Mouse (Mus musculus) frontal cortex, postnatal 25 days (tissue): ENCODE results near the gene Gm21915.

Experiments used
- DNase-seq, 2 experiments: peaks; one replicate each; pipeline ENCODE4 v3.0.0; 2022; ENCODE audit warnings: low spot score in 2 of 2

Gene Gm21915

GRCm38 (mm10) chr9:40670313-40670712 lies at the start of gene Gm21915:
Gene Gm21915 (plus strand): TSS chr9:40670613.
- no peak for DNase-seq

GRCm38 (mm10) chr9:40622265-40622664 lies 48.1 kb upstream of the Gm21915 start:
- no peak for DNase-seq

- DNase-seq, result no peak
Measured at GRCm38 (mm10) chr9:40622793-40623192, 47.6 kb upstream of the Gm21915 start.

GRCm38 (mm10) chr9:40625341-40625740 lies 45.1 kb upstream of the Gm21915 start:
- no peak for DNase-seq

- no peak for DNase-seq
Measured at GRCm38 (mm10) chr9:40626566-40626965, 43.8 kb upstream of the Gm21915 start.

- no peak for DNase-seq
Measured at GRCm38 (mm10) chr9:40627146-40627713, 43.2 kb upstream of the Gm21915 start.

- peak in 1 of 2 experiments; percentile 47 for DNase-seq
Measured at GRCm38 (mm10) chr9:40628130-40629069, 42.0 kb upstream of the Gm21915 start.

- no peak for DNase-seq
Measured at GRCm38 (mm10) chr9:40629441-40629840, 41.0 kb upstream of the Gm21915 start.

GRCm38 (mm10) chr9:40631101-40631500 lies 39.3 kb upstream of the Gm21915 start:
- no peak for DNase-seq

- DNase-seq, result no peak
Measured at GRCm38 (mm10) chr9:40631505-40631904, 38.9 kb upstream of the Gm21915 start.

GRCm38 (mm10) chr9:40636054-40636453 lies 34.4 kb upstream of the Gm21915 start:
- DNase-seq, result peak in 1 of 2 experiments; percentile 55

GRCm38 (mm10) chr9:40637705-40638393 lies 32.6 kb upstream of the Gm21915 start:
- no peak for DNase-seq

- no peak for DNase-seq
Measured at GRCm38 (mm10) chr9:40638394-40639049, 31.9 kb upstream of the Gm21915 start.

- no peak for DNase-seq
Measured at GRCm38 (mm10) chr9:40639536-40640187, 30.8 kb upstream of the Gm21915 start.

GRCm38 (mm10) chr9:40641318-40641717 lies 29.1 kb upstream of the Gm21915 start:
- DNase-seq, result no peak

- no peak for DNase-seq
Measured at GRCm38 (mm10) chr9:40642470-40643220, 27.8 kb upstream of the Gm21915 start.

GRCm38 (mm10) chr9:40649444-40649843 lies 21.0 kb upstream of the Gm21915 start:
- no peak for DNase-seq

GRCm38 (mm10) chr9:40649983-40650382 lies 20.4 kb upstream of the Gm21915 start:
- no peak for DNase-seq

GRCm38 (mm10) chr9:40651239-40651859 lies 19.1 kb upstream of the Gm21915 start:
- DNase-seq, result no peak

- DNase-seq, result no peak
Measured at GRCm38 (mm10) chr9:40652757-40653156, 17.7 kb upstream of the Gm21915 start.
